Mouse (Mus musculus) midbrain, embryonic 13.5 days (tissue): Measurements from ENCODE around the gene Cadm1. TPM values are rescaled to one million over a fixed set of nuclear protein-coding genes. Genes with fewer than 3 reads are reported as not detected.
A peak's percentile ranks its signal among the peaks of the same experiment; 100 is the strongest.

Experiments
- ATAC-seq: fragments of 200-750 bp; cut with Nextera tagmentation; 2 replicates; pipeline ENCODE4 v1.8.0; 2017; ENCODE audit warnings: mild to moderate bottlenecking, moderate TSS enrichment, moderate library complexity
- H3K27ac ChIP-seq: fragments of 300-500 bp; sonication (generic); 2 replicates; pipeline ENCODE4 v1.5.1; 2015; ENCODE audit warnings: inconsistent platforms, mild to moderate bottlenecking, moderate library complexity
- H3K27me3 ChIP-seq: fragments of 300-500 bp; sonication (generic); 2 replicates; pipeline ENCODE4 v1.6.1; 2015; ENCODE audit warnings: mild to moderate bottlenecking, inconsistent platforms
- H3K36me3 ChIP-seq: fragments of 300-500 bp; sonication (generic); 2 replicates; pipeline ENCODE4 v1.6.1; 2015; ENCODE audit warnings: mild to moderate bottlenecking, inconsistent platforms
- H3K4me1 ChIP-seq: fragments of 300-500 bp; sonication (generic); replicated peaks from 2 replicates; pipeline ENCODE4 v1.6.1; 2015; ENCODE audit warnings: inconsistent platforms
- H3K4me2 ChIP-seq: fragments of 300-500 bp; sonication (generic); replicated peaks from 2 replicates; pipeline ENCODE4 v1.6.1; 2015; ENCODE audit warnings: moderate library complexity, mild to moderate bottlenecking, inconsistent platforms
- H3K4me3 ChIP-seq: fragments of 300-500 bp; sonication (generic); replicated peaks from 2 replicates; pipeline ENCODE4 v1.5.1; 2015; ENCODE audit warnings: mild to moderate bottlenecking, inconsistent platforms
- H3K9ac ChIP-seq: fragments of 300-500 bp; sonication (generic); replicated peaks from 2 replicates; pipeline ENCODE4 v1.6.1; 2015; ENCODE audit warnings: mild to moderate bottlenecking, inconsistent platforms
- H3K9me3 ChIP-seq: fragments of 300-500 bp; sonication (generic); 2 replicates; pipeline ENCODE4 v1.6.1; 2016; ENCODE audit warnings: mild to moderate bottlenecking, inconsistent platforms
- WGBS: fragments of 180-500 bp; shearing (Covaris S2); methylation state at CpG from one replicate; pipeline ENCODE4 v1.1.7; 2015; 5-methylcytosine and 5-hydroxymethylcytosine counted together
- polyA plus RNA-seq: library from polyadenylated mRNA; unstranded; fragments of >200 nt; fragmentation: Nextera tagmentation; extraction: Ambion mirVana; gene quantifications from 2 replicates; pipeline ENCODE4 v1.2.1, GENCODE M21; 2015

Gene Cadm1
- polyA plus RNA-seq, 1 experiment from 2014 or later, result 138 TPM

- Histone ChIP-seq H3K9me3 (no peaks in the 10 kb centered on the region), H3K4me2 (no peak overlapping the region), H3K27me3 (no peaks in the 10 kb centered on the region), H3K9ac (no peak overlapping the region), H3K4me1 (peaks cover 46% of the 10 kb centered on the region), H3K4me3 (no peak overlapping the region), H3K36me3 (no peaks in the 10 kb centered on the region), H3K27ac (no peak overlapping the region)
- 81% methylated on average over 3 of the region's 3 CpGs for WGBS
- ATAC-seq, result no peak
These were observed 228.3 kb downstream of the Cadm1 start for GRCm38 (mm10) chr9:47758320-47758719.

- no peak overlapping the region for H3K4me2 ChIP-seq
- no peak for ATAC-seq
- no peaks in the 10 kb centered on the region for H3K36me3 ChIP-seq
- H3K9ac ChIP-seq, result no peak overlapping the region
- WGBS, result 56% methylated on average over 7 of the region's 7 CpGs
- no peaks in the 10 kb centered on the region for H3K27me3 ChIP-seq
- no peaks in the 10 kb centered on the region for H3K9me3 ChIP-seq
- no peak overlapping the region for H3K27ac ChIP-seq
- H3K4me3 ChIP-seq, result no peak overlapping the region
- H3K4me1 ChIP-seq, result peaks cover 50% of the 10 kb centered on the region
These were observed 229.8 kb downstream of the Cadm1 start for GRCm38 (mm10) chr9:47759807-47760206.

- H3K36me3 ChIP-seq, result no peaks in the 10 kb centered on the region
- no peak overlapping the region for H3K4me2 ChIP-seq
- no peaks in the 10 kb centered on the region for H3K27me3 ChIP-seq
- no peak for ATAC-seq
- no peak overlapping the region for H3K4me3 ChIP-seq
- WGBS, result 49% methylated on average over 5 of the region's 5 CpGs
- no peaks in the 10 kb centered on the region for H3K9me3 ChIP-seq
- H3K4me1 ChIP-seq, result peaks cover 55% of the 10 kb centered on the region
- H3K27ac ChIP-seq, result no peak overlapping the region; the same call in 1 of the 2 replicates
- no peak overlapping the region for H3K9ac ChIP-seq
These were observed 231.6 kb downstream of the Cadm1 start for GRCm38 (mm10) chr9:47761601-47762000.

- Histone ChIP-seq H3K4me1 (peaks cover 55% of the 10 kb centered on the region), H3K4me3 (no peak overlapping the region), H3K36me3 (no peaks in the 10 kb centered on the region), H3K9me3 (no peaks in the 10 kb centered on the region), H3K9ac (no peak overlapping the region), H3K27me3 (no peaks in the 10 kb centered on the region), H3K4me2 (no peak overlapping the region), H3K27ac (0 out of 2 replicates have a peak overlapping the region, but pooled peaks have one; percentile 16)
- WGBS, result 72% methylated on average over 5 of the region's 5 CpGs
- no peak for ATAC-seq
These were observed 232.9 kb downstream of the Cadm1 start for GRCm38 (mm10) chr9:47762913-47763312.

GRCm38 (mm10) chr9:47764920-47765319 is 234.9 kb downstream of the Cadm1 start:
- ATAC-seq, result no peak; the same call in 1 of the 2 replicates
- peaks cover 49% of the 10 kb centered on the region for H3K4me1 ChIP-seq
- no peaks in the 10 kb centered on the region for H3K9me3 ChIP-seq
- no peaks in the 10 kb centered on the region for H3K27me3 ChIP-seq
- peak overlapping the region; percentile 41; the same call in 1 of the 2 replicates for H3K27ac ChIP-seq
- H3K4me2 ChIP-seq, result no peak overlapping the region
- H3K4me3 ChIP-seq, result no peak overlapping the region
- no peaks in the 10 kb centered on the region for H3K36me3 ChIP-seq
- H3K9ac ChIP-seq, result no peak overlapping the region
- WGBS, result 46% methylated on average over 5 of the region's 5 CpGs

GRCm38 (mm10) chr9:47765323-47765722 is 235.3 kb downstream of the Cadm1 start:
- H3K4me1 ChIP-seq, result peaks cover 45% of the 10 kb centered on the region
- WGBS, result 91% methylated on average over 13 of the region's 13 CpGs
- no peak overlapping the region for H3K27ac ChIP-seq
- H3K27me3 ChIP-seq, result no peaks in the 10 kb centered on the region
- ATAC-seq, result no peak
- no peaks in the 10 kb centered on the region for H3K36me3 ChIP-seq
- no peak overlapping the region for H3K4me3 ChIP-seq
- no peak overlapping the region for H3K4me2 ChIP-seq
- H3K9ac ChIP-seq, result no peak overlapping the region
- H3K9me3 ChIP-seq, result no peaks in the 10 kb centered on the region

GRCm38 (mm10) chr9:47766342-47766741 is 236.4 kb downstream of the Cadm1 start:
- Histone ChIP-seq H3K27me3 (no peaks in the 10 kb centered on the region), H3K9me3 (no peaks in the 10 kb centered on the region), H3K4me1 (peaks cover 43% of the 10 kb centered on the region), H3K4me3 (no peak overlapping the region), H3K4me2 (no peak overlapping the region), H3K27ac (no peak overlapping the region), H3K36me3 (no peaks in the 10 kb centered on the region), H3K9ac (no peak overlapping the region)
- 85% methylated on average over 10 of the region's 10 CpGs for WGBS
- ATAC-seq, result no peak

- WGBS, result 64% methylated on average over 11 of the region's 11 CpGs
- H3K27me3 ChIP-seq, result no peaks in the 10 kb centered on the region
- no peak overlapping the region for H3K27ac ChIP-seq
- H3K4me3 ChIP-seq, result no peak overlapping the region
- no peak for ATAC-seq
- H3K4me2 ChIP-seq, result no peak overlapping the region
- no peak overlapping the region for H3K9ac ChIP-seq
- peaks cover 19% of the 10 kb centered on the region for H3K4me1 ChIP-seq
- H3K9me3 ChIP-seq, result no peaks in the 10 kb centered on the region
- H3K36me3 ChIP-seq, result no peaks in the 10 kb centered on the region
These were observed 240.9 kb downstream of the Cadm1 start for GRCm38 (mm10) chr9:47770836-47771235.

GRCm38 (mm10) chr9:47771953-47772352 is 242.0 kb downstream of the Cadm1 start:
- H3K4me2 ChIP-seq, result no peak overlapping the region
- ATAC-seq, result no peak
- H3K4me1 ChIP-seq, result peaks cover 23% of the 10 kb centered on the region
- H3K4me3 ChIP-seq, result no peak overlapping the region
- WGBS, result 79% methylated on average over 5 of the region's 5 CpGs
- no peaks in the 10 kb centered on the region for H3K27me3 ChIP-seq
- no peaks in the 10 kb centered on the region for H3K36me3 ChIP-seq
- H3K27ac ChIP-seq, result no peak overlapping the region
- no peaks in the 10 kb centered on the region for H3K9me3 ChIP-seq
- H3K9ac ChIP-seq, result no peak overlapping the region

- WGBS, result 93% methylated on average over 6 of the region's 6 CpGs
- no peaks in the 10 kb centered on the region for H3K9me3 ChIP-seq
- peaks cover 27% of the 10 kb centered on the region for H3K4me1 ChIP-seq
- no peaks in the 10 kb centered on the region for H3K27me3 ChIP-seq
- no peak overlapping the region for H3K4me2 ChIP-seq
- H3K9ac ChIP-seq, result no peak overlapping the region
- no peak overlapping the region for H3K4me3 ChIP-seq
- ATAC-seq, result no peak
- H3K36me3 ChIP-seq, result no peaks in the 10 kb centered on the region
- no peak overlapping the region for H3K27ac ChIP-seq
These were observed 242.8 kb downstream of the Cadm1 start for GRCm38 (mm10) chr9:47772750-47773149.

- Histone ChIP-seq H3K4me2 (no peak overlapping the region), H3K4me1 (peaks cover 28% of the 10 kb centered on the region), H3K36me3 (no peaks in the 10 kb centered on the region), H3K9ac (no peak overlapping the region), H3K27ac (no peak overlapping the region), H3K9me3 (no peaks in the 10 kb centered on the region), H3K4me3 (no peak overlapping the region), H3K27me3 (no peaks in the 10 kb centered on the region)
- no peak for ATAC-seq
- 78% methylated on average over 9 of the region's 9 CpGs for WGBS
These were observed 247.3 kb downstream of the Cadm1 start for GRCm38 (mm10) chr9:47776941-47777919.

GRCm38 (mm10) chr9:47778438-47778837 is 248.5 kb downstream of the Cadm1 start:
- Histone ChIP-seq H3K9ac (no peak overlapping the region), H3K4me1 (peaks cover 27% of the 10 kb centered on the region), H3K27me3 (no peaks in the 10 kb centered on the region), H3K36me3 (no peaks in the 10 kb centered on the region), H3K4me2 (no peak overlapping the region), H3K27ac (no peak overlapping the region), H3K9me3 (no peaks in the 10 kb centered on the region), H3K4me3 (no peak overlapping the region)
- no peak for ATAC-seq
- 40% methylated on average over 11 of the region's 11 CpGs for WGBS
